Comparison of ENCODE assay signal across 18 mouse cellular contexts in the genomic region with DNA sequence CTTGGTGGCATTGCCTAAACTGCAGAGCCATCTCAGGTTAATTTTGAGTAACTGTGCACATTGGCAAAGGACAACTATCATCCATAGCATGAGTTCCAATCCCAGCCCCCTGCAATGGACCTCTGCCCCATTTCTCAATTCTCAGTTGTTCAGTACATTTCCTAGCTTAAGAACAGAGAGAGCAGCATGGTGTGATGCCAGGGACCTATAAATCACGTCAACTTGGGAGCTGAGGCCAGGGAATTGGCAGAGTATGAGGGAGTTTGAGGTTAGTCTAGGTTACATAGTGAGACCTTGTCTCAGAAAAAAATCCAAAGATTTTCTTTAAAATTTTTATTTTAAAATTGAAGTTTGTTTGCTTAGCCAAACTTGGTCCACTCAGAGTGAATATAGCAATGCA. TPM values are rescaled to one million over a fixed set of nuclear protein-coding genes. Genes with fewer than 3 reads are reported as not detected.
"Had no signal": no experiment of that assay in that cellular context is flagged by ENCODE, and none has a peak within 500 bp of the region (broad histone marks: within the 10 kb centered on the region; RNA-seq: fewer than 3 reads in every experiment).

No protein-coding gene starts in this region.

RNA-seq across cellular contexts. Expression of a gene that starts 21.0 kb away (rescaled TPM):
- total RNA-seq: megakaryocyte progenitor cell, adult 5-6 weeks; midbrain, postnatal 0 days; monocyte, adult 5-6 weeks; neutrophil, adult 5-6 weeks had no signal
- polyA plus RNA-seq: liver, postnatal 0 days; lung, adult 2 months; lung, embryonic 15.5 days; lung, postnatal 0 days; macrophage; midbrain, embryonic 13.5 days; midbrain, embryonic 15.5 days; midbrain, postnatal 0 days; neural tube, embryonic 12.5 days; neural tube, embryonic 14.5 days; small intestine, adult 2 months; stomach, embryonic 16.5 days; thymus, postnatal 0 days had no signal

RNA-seq across cellular contexts. Expression of a gene that starts 23.6 kb away (rescaled TPM):
- total RNA-seq: megakaryocyte progenitor cell, adult 5-6 weeks; midbrain, postnatal 0 days; monocyte, adult 5-6 weeks; neutrophil, adult 5-6 weeks had no signal
- polyA plus RNA-seq: liver, postnatal 0 days; lung, adult 2 months; lung, embryonic 15.5 days; lung, postnatal 0 days; macrophage; midbrain, embryonic 11.5 days; midbrain, embryonic 13.5 days; midbrain, postnatal 0 days; neural tube, embryonic 12.5 days; neural tube, embryonic 14.5 days; small intestine, adult 2 months; stomach, embryonic 14.5 days; stomach, embryonic 16.5 days; thymus, postnatal 0 days had no signal

RNA-seq across cellular contexts. Expression of a gene that starts 45.2 kb away (rescaled TPM):
- total RNA-seq: megakaryocyte progenitor cell, adult 5-6 weeks; midbrain, postnatal 0 days; monocyte, adult 5-6 weeks; neutrophil, adult 5-6 weeks had no signal
- polyA plus RNA-seq: liver, postnatal 0 days; lung, adult 2 months; lung, embryonic 15.5 days; lung, postnatal 0 days; macrophage; midbrain, embryonic 11.5 days; midbrain, embryonic 15.5 days; midbrain, postnatal 0 days; neural tube, embryonic 12.5 days; neural tube, embryonic 14.5 days; small intestine, adult 2 months; stomach, embryonic 14.5 days had no signal
